Mouse (Mus musculus) small intestine, adult 2 months (tissue): ENCODE measurements around the gene Smarce1. TPM values are rescaled to one million over a fixed set of nuclear protein-coding genes. Genes with fewer than 3 reads are reported as not detected.
A peak's percentile ranks its signal among the peaks of the same experiment; 100 is the strongest.
"Not testable (repeated sequence)": the region's sequence is repeated elsewhere in the genome, so short reads cannot be mapped to it uniquely, and the experiment has no call there.

Source experiments
- H3K27ac ChIP-seq: fragments of 200-500 bp; 2 replicates; pipeline ENCODE4 v1.5.1; 2012; ENCODE audit warnings: low read depth, low read length, control low read depth, inconsistent platforms; ENCODE audit not compliant: insufficient read depth
- H3K27me3 ChIP-seq: fragments of 200-500 bp; 2 replicates; pipeline ENCODE4 v1.6.1; 2012; ENCODE audit warnings: mild to moderate bottlenecking, moderate library complexity, low read length, inconsistent platforms; ENCODE audit not compliant: control insufficient read depth, insufficient read depth
- H3K36me3 ChIP-seq: fragments of 200-500 bp; 2 replicates; pipeline ENCODE4 v1.6.1; 2012; ENCODE audit warnings: mild to moderate bottlenecking, low read length, control low read depth, inconsistent platforms; ENCODE audit not compliant: control insufficient read depth, insufficient read depth
- H3K4me1 ChIP-seq: fragments of 200-500 bp; 2 replicates; pipeline ENCODE4 v1.6.1; 2012; ENCODE audit warnings: low read length, inconsistent platforms, mixed read lengths; ENCODE audit not compliant: control insufficient read depth, insufficient read depth, insufficient read length
- H3K4me3 ChIP-seq: fragments of 200-500 bp; 2 replicates; pipeline ENCODE4 v1.5.1; 2012; ENCODE audit warnings: low read depth, mild to moderate bottlenecking, control low read depth, inconsistent platforms, low read length, moderate library complexity
- CTCF ChIP-seq: fragments of 200-500 bp; IDR thresholded peaks from 2 replicates; pipeline ENCODE4 v1.5.1; 2012; ENCODE audit warnings: low read depth, mild to moderate bottlenecking, control low read depth, inconsistent platforms, low read length, moderate library complexity, mixed read lengths; ENCODE audit not compliant: insufficient replicate concordance, insufficient read length; ENCODE audit errors: extremely low read depth
- POLR2A ChIP-seq: fragments of 200-500 bp; IDR thresholded peaks from 2 replicates; pipeline ENCODE4 v1.6.1; 2012; ENCODE audit warnings: low read depth, mild to moderate bottlenecking, control low read depth, inconsistent platforms, low read length, moderate library complexity
- WGBS: fragments of 180-500 bp; shearing (Covaris S2); methylation state at CpG from one replicate; pipeline ENCODE4 v1.1.7; 2018; 5-methylcytosine and 5-hydroxymethylcytosine counted together
- polyA plus RNA-seq: library from polyadenylated mRNA; depleted of rRNA; stranded (reverse); fragments of >200 nt; gene quantifications from 2 replicates; pipeline ENCODE4 v1.2.3, GENCODE M21; 2012

Gene Smarce1
- polyA plus RNA-seq, 1 experiment, result 6.9 TPM

- no peaks in the 10 kb centered on the region for H3K27me3 ChIP-seq
- H3K27ac ChIP-seq, result no peak overlapping the region
- TF ChIP-seq POLR2A, result no peak
- H3K4me3 ChIP-seq, result no peak overlapping the region
- no peaks in the 10 kb centered on the region for H3K36me3 ChIP-seq
- WGBS, result 92% methylated on average over 4 of the region's 4 CpGs
- H3K4me1 ChIP-seq, result no peaks in the 10 kb centered on the region
Observed at GRCm38 (mm10) chr11:99247916-99248315, 17.1 kb upstream of the Smarce1 start.

- not testable (repeated sequence) for H3K36me3 ChIP-seq, H3K27me3 ChIP-seq, H3K4me1 ChIP-seq, H3K4me3 ChIP-seq, H3K27ac ChIP-seq
- WGBS, result 45% methylated on average over 3 of the region's 3 CpGs
Observed at GRCm38 (mm10) chr11:99244519-99244918, 13.7 kb upstream of the Smarce1 start.

- no peaks in the 10 kb centered on the region for H3K4me1 ChIP-seq
- TF ChIP-seq CTCF, result no peak
- H3K36me3 ChIP-seq, result no peaks in the 10 kb centered on the region
- H3K27me3 ChIP-seq, result no peaks in the 10 kb centered on the region
- peak within 1 kb of the TSS; percentile 53 for H3K4me3 ChIP-seq
- H3K27ac ChIP-seq, result peak within 1 kb of the TSS; percentile 3; the same call in 1 of the 2 replicates
- WGBS, result 5% methylated on average over 17 of the region's 17 CpGs
Observed at GRCm38 (mm10) chr11:99243820-99244374, 13.1 kb upstream of the Smarce1 start, which contains the start of gene Krt222. Gene Krt222 (minus strand): TSS chr11:99244085.

- Histone ChIP-seq H3K27me3 (no peaks in the 10 kb centered on the region), H3K27ac (peak overlapping the region; percentile 3; the same call in 1 of the 2 replicates), H3K4me3 (peak overlapping the region; percentile 53), H3K4me1 (no peaks in the 10 kb centered on the region), H3K36me3 (no peaks in the 10 kb centered on the region)
- no peak for TF ChIP-seq CTCF
- TF ChIP-seq POLR2A, result no peak
- 34% methylated on average over 3 of the region's 3 CpGs for WGBS
Observed at GRCm38 (mm10) chr11:99243200-99243819, 12.5 kb upstream of the Smarce1 start.

- WGBS, result 78% methylated on average over 5 of the region's 5 CpGs
- TF ChIP-seq POLR2A (no peak), CTCF (no peak)
- Histone ChIP-seq H3K27me3 (no peaks in the 10 kb centered on the region), H3K4me1 (no peaks in the 10 kb centered on the region), H3K4me3 (no peak overlapping the region), H3K36me3 (no peaks in the 10 kb centered on the region), H3K27ac (no peak overlapping the region)
Observed at GRCm38 (mm10) chr11:99242056-99242455, 11.2 kb upstream of the Smarce1 start.

GRCm38 (mm10) chr11:99238468-99238867 lies 7.7 kb upstream of the Smarce1 start:
- H3K4me1 ChIP-seq, result no peaks in the 10 kb centered on the region
- no peak overlapping the region for H3K4me3 ChIP-seq
- no peaks in the 10 kb centered on the region for H3K36me3 ChIP-seq
- TF ChIP-seq CTCF (no peak), POLR2A (no peak)
- H3K27me3 ChIP-seq, result no peaks in the 10 kb centered on the region
- WGBS, result 36% methylated on average over 14 of the region's 14 CpGs
- no peak overlapping the region for H3K27ac ChIP-seq

GRCm38 (mm10) chr11:99231049-99231816 lies 416 bp upstream of the Smarce1 start:
- no peaks in the 10 kb centered on the region for H3K27me3 ChIP-seq
- no peak overlapping the region for H3K27ac ChIP-seq
- peaks cover 6% of the 10 kb centered on the region for H3K36me3 ChIP-seq
- WGBS, result 21% methylated on average over 15 of the region's 15 CpGs
- TF ChIP-seq CTCF (no peak), POLR2A (no peak)
- H3K4me3 ChIP-seq, result peak overlapping the region; percentile 99
- no peaks in the 10 kb centered on the region for H3K4me1 ChIP-seq
